Mouse (Mus musculus) lung, postnatal 0 days (tissue): ENCODE data around the gene Shank1.

Experiments
- CTCF ChIP-seq: IDR thresholded peaks from 2 replicates; pipeline ENCODE4 v1.5.1; 2016; ENCODE audit warnings: antibody characterized with exemption, mild to moderate bottlenecking
- EP300 ChIP-seq: IDR thresholded peaks from 2 replicates; pipeline ENCODE4 v1.6.1; 2016; ENCODE audit warnings: antibody characterized with exemption, mild to moderate bottlenecking, control low read depth

- TF ChIP-seq CTCF: no peak
- TF ChIP-seq EP300: no peak
These were observed 22.3 kb upstream of the Shank1 start for GRCm38 (mm10) chr7:44287760-44288159.
